Mouse (Mus musculus) ES-Bruce4 (cell line): ENCODE measurements around the gene Lrrc8c.

ENCODE experiments used
- CTCF ChIP-seq: IDR thresholded peaks from one replicate; pipeline ENCODE4 v1.8.1; 2011; ENCODE audit warnings: low read depth, low read length
- POLR2A ChIP-seq: IDR thresholded peaks from one replicate; pipeline ENCODE4 v1.8.1; 2011; ENCODE audit warnings: low read length; ENCODE audit not compliant: insufficient read depth

GRCm38 (mm10) chr5:105527477-105528331, 8.5 kb downstream of the Lrrc8c start:
- TF ChIP-seq CTCF = no peak
- no peak for TF ChIP-seq POLR2A
